Mouse (Mus musculus): ENCODE results near the gene 9530077C05Rik. TPM values are rescaled to one million over a fixed set of nuclear protein-coding genes. Genes with fewer than 3 reads are reported as not detected.

The 9530077C05Rik gene
- polyA plus RNA-seq, 1 experiment, result 0.23 TPM

DNA sequence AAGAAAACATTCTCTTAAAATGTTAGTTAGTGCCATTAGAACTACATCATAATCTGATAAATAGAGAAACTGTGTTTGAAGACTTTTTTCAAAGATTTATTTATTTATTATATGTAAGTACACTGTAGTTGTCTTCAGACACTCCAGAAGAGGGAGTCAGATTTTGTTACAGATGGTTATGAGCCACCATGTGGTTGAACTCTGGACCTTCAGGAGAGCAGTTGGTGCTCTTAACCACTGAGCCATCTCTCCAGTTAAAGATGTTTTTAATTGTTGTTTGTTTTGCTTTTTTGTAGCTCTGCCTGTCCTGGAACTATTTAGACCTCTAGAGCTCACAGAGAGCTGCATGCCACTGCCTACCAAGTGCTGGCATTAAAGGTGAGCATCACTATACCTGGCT, 43.7 kb downstream of the 9530077C05Rik start:
- H3K4me1 ChIP-seq (ENCODE audit: control insufficient read depth, insufficient read depth, insufficient read length, low read length), result no peaks in the 10 kb centered on the region
- H3K27me3 ChIP-seq (ENCODE audit: control insufficient read depth, insufficient read depth, low read length), result no peaks in the 10 kb centered on the region
- peaks cover 63% of the 10 kb centered on the region for H3K36me3 ChIP-seq (ENCODE audit: control insufficient read depth, insufficient read depth, low read length)
- H3K4me3 ChIP-seq (ENCODE audit: low read depth, low read length), result no peak overlapping the region
- TF ChIP-seq POLR2A (IDR thresholded peaks at IDR 0.05; ENCODE audit: low read depth, low read length) (no peak), CTCF (IDR thresholded peaks at IDR 0.05; ENCODE audit: extremely low read depth, insufficient read length, insufficient replicate concordance, low read depth, low read length) (no peak)
- H3K27ac ChIP-seq (ENCODE audit: insufficient read depth, low read depth, low read length), result no peak overlapping the region

GRCm38 (mm10) chr9:22457142-22457835, 46.0 kb downstream of the 9530077C05Rik start:
- Histone ChIP-seq H3K27me3 (ENCODE audit: control insufficient read depth, insufficient read depth, low read length) (no peaks in the 10 kb centered on the region), H3K27ac (ENCODE audit: insufficient read depth, low read depth, low read length) (no peak overlapping the region), H3K4me3 (ENCODE audit: low read depth, low read length) (no peak overlapping the region), H3K36me3 (ENCODE audit: control insufficient read depth, insufficient read depth, low read length) (peaks cover 46% of the 10 kb centered on the region), H3K4me1 (ENCODE audit: control insufficient read depth, insufficient read depth, insufficient read length, low read length) (no peaks in the 10 kb centered on the region)
- WGBS, result 82% methylated on average over 11 of the region's 11 CpGs
- TF ChIP-seq POLR2A (IDR thresholded peaks at IDR 0.05; ENCODE audit: low read depth, low read length) (no peak), CTCF (IDR thresholded peaks at IDR 0.05; ENCODE audit: extremely low read depth, insufficient read length, insufficient replicate concordance, low read depth, low read length) (no peak)

- Histone ChIP-seq H3K4me1 (ENCODE audit: control insufficient read depth, insufficient read depth, insufficient read length, low read length) (no peaks in the 10 kb centered on the region), H3K27ac (ENCODE audit: insufficient read depth, low read depth, low read length) (no peak overlapping the region), H3K4me3 (ENCODE audit: low read depth, low read length) (no peak overlapping the region), H3K27me3 (ENCODE audit: control insufficient read depth, insufficient read depth, low read length) (no peaks in the 10 kb centered on the region), H3K36me3 (ENCODE audit: control insufficient read depth, insufficient read depth, low read length) (peaks cover 14% of the 10 kb centered on the region; the same call in 1 of the 2 replicates)
- WGBS, result 90% methylated on average over 3 of the region's 3 CpGs
- TF ChIP-seq POLR2A (IDR thresholded peaks at IDR 0.05; ENCODE audit: low read depth, low read length) (no peak), CTCF (IDR thresholded peaks at IDR 0.05; ENCODE audit: extremely low read depth, insufficient read length, insufficient replicate concordance, low read depth, low read length) (no peak)
These were observed 50.6 kb downstream of the 9530077C05Rik start for GRCm38 (mm10) chr9:22461946-22462345.

- Histone ChIP-seq H3K36me3 (ENCODE audit: control insufficient read depth, insufficient read depth, low read length) (0 out of 2 replicates have a peak, but pooled peaks cover 3% of the 10 kb centered on the region), H3K4me3 (ENCODE audit: low read depth, low read length) (no peak overlapping the region), H3K27ac (ENCODE audit: insufficient read depth, low read depth, low read length) (no peak overlapping the region), H3K4me1 (ENCODE audit: control insufficient read depth, insufficient read depth, insufficient read length, low read length) (no peaks in the 10 kb centered on the region), H3K27me3 (ENCODE audit: control insufficient read depth, insufficient read depth, low read length) (no peaks in the 10 kb centered on the region)
- 93% methylated on average over 5 of the region's 5 CpGs for WGBS
- TF ChIP-seq POLR2A (IDR thresholded peaks at IDR 0.05; ENCODE audit: low read depth, low read length), result no peak
- no peak for TF ChIP-seq CTCF (IDR thresholded peaks at IDR 0.05; ENCODE audit: extremely low read depth, insufficient read length, insufficient replicate concordance, low read depth, low read length)
These were observed 54.9 kb downstream of the 9530077C05Rik start for GRCm38 (mm10) chr9:22466212-22466611.

- WGBS, result under 1% methylated on average over 71 of the region's 73 CpGs
- Histone ChIP-seq H3K4me1 (ENCODE audit: control insufficient read depth, insufficient read depth, insufficient read length, low read length) (no peaks in the 10 kb centered on the region), H3K4me3 (ENCODE audit: low read depth, low read length) (peak overlapping the region; percentile 100), H3K27me3 (ENCODE audit: control insufficient read depth, insufficient read depth, low read length) (no peaks in the 10 kb centered on the region), H3K27ac (ENCODE audit: insufficient read depth, low read depth, low read length) (peak overlapping the region; percentile 79), H3K36me3 (ENCODE audit: control insufficient read depth, insufficient read depth, low read length) (0 out of 2 replicates have a peak, but pooled peaks cover 3% of the 10 kb centered on the region)
- TF ChIP-seq CTCF (IDR thresholded peaks at IDR 0.05; ENCODE audit: extremely low read depth, insufficient read length, insufficient replicate concordance, low read depth, low read length), result no peak
- TF ChIP-seq POLR2A (IDR thresholded peaks at IDR 0.05; ENCODE audit: low read depth, low read length), result 0 out of 2 replicates have a peak, but pooled peaks have one; percentile 23
These were observed 56.3 kb downstream of the 9530077C05Rik start for GRCm38 (mm10) chr9:22467371-22468169.

DNA sequence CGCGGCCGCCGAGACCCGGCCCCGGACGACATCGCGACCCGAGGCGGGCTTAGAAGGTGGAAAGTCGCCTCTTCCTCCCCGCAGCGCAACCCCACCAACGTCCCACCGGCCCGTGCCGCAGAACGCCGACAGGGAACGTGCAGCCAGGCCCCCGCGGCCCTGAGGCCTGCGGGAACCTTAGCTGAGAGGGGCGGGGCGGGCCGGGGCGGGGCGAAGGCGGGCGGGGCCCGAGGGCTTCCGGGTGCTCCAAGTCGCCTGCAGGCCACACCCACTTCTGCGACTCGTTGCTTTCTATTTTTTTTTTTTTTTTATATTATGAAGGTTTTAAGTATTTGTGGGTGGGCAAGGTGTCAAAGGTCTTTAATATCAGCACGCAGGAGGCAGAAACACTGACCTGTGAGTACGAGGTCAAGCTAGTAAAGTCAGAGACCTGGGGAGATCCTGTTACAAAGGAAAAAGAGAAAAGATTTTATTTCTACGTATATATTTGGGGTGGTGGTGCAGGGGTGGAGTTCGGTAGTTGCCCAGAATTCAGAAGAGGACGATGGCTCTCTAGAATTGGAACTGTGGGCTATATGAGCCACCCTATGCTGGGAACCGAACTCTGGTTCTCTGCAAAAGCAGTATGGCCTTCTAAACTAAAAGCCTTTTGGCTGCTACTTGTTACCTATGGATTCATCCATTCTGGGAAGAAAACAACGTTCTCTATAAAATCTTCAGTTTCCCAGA, 57.0 kb downstream of the 9530077C05Rik start:
- Histone ChIP-seq H3K36me3 (ENCODE audit: control insufficient read depth, insufficient read depth, low read length) (0 out of 2 replicates have a peak, but pooled peaks cover 3% of the 10 kb centered on the region), H3K27ac (ENCODE audit: insufficient read depth, low read depth, low read length) (peak overlapping the region; percentile 79), H3K27me3 (ENCODE audit: control insufficient read depth, insufficient read depth, low read length) (no peaks in the 10 kb centered on the region), H3K4me3 (ENCODE audit: low read depth, low read length) (peak overlapping the region; percentile 100), H3K4me1 (ENCODE audit: control insufficient read depth, insufficient read depth, insufficient read length, low read length) (no peaks in the 10 kb centered on the region)
- 2% methylated on average over 35 of the region's 43 CpGs for WGBS
- no peak for TF ChIP-seq CTCF (IDR thresholded peaks at IDR 0.05; ENCODE audit: extremely low read depth, insufficient read length, insufficient replicate concordance, low read depth, low read length)
- TF ChIP-seq POLR2A (IDR thresholded peaks at IDR 0.05; ENCODE audit: low read depth, low read length), result peak; percentile 94
